In the genomic region with DNA sequence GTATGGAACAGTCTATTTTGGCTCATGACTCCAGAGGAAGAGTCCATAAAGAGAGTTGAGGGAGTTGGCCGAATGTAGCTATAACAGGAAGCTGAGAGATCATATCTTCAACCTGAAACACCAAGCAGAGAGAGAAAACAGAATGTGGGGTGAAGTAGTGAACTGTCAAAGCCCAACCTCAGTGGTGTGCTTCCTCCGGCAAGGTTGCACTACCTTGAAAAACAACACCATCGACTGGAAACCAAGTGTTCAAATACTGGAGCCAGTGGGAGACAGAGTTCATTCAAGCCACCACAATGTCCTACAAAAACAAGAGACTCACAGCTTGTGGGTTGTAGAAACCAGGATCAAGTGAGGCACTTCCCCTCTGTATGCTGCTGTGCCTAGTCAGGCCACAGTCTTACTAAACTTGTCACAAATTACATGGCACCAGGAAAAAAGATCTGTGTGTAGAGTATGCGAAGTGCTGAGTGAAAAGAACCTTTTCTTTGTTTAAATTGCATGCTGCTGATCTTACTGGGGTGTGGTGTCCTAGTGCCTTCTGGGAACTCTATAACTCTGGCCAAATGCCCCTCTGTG, we compare ENCODE assay signal across 16 mouse cellular contexts. TPM values are rescaled to one million over a fixed set of nuclear protein-coding genes. Genes with fewer than 3 reads are reported as not detected.
A peak's percentile ranks its signal among the peaks of the same experiment; 100 is the strongest.
DNase-seq lines count a peak whose midpoint lies in the region; ATAC-seq lines count a peak whose summit lies in the region.
"Had no signal": no experiment of that assay in that cellular context is flagged by ENCODE, and none has a peak within 500 bp of the region (broad histone marks: within the 10 kb centered on the region; RNA-seq: fewer than 3 reads in every experiment).

No protein-coding gene starts in this region.

- no peak for ATAC-seq in heart, embryonic 12.5 days (ENCODE audit: insufficient number of reproducible peaks, low FRiP score)
- ATAC-seq in common myeloid progenitor, adult 5-6 weeks (replicated peaks; ENCODE audit: low read depth, poor library complexity, severe bottlenecking), result peak; percentile 46; the same call in 1 of the 2 replicates
- ATAC-seq: forebrain, postnatal 0 days; intestine, embryonic 15.5 days; midbrain, embryonic 15.5 days had no signal

- no peaks in the 10 kb centered on the region for H3K27me3 ChIP-seq in heart, embryonic 12.5 days (replicated peaks)
- H3K27me3 ChIP-seq in forebrain, embryonic 10.5 days (ENCODE audit: poor library complexity, severe bottlenecking), result peaks cover 9% of the 10 kb centered on the region; the same call in 1 of the 2 replicates
- H3K27me3 ChIP-seq: intestine, embryonic 15.5 days; midbrain, embryonic 15.5 days had no signal

- no peaks in the 10 kb centered on the region for H3K36me3 ChIP-seq in heart, embryonic 12.5 days
- no peaks in the 10 kb centered on the region for H3K36me3 ChIP-seq in forebrain, embryonic 10.5 days (replicated peaks)
- H3K36me3 ChIP-seq: hindbrain, embryonic 10.5 days; intestine, embryonic 15.5 days; midbrain, embryonic 15.5 days had no signal

- H3K27ac ChIP-seq in heart, embryonic 12.5 days (ENCODE audit: poor library complexity, severe bottlenecking), result 0 out of 2 replicates have a peak overlapping the region, but pooled peaks have one; percentile 5
- H3K27ac ChIP-seq in forebrain, embryonic 10.5 days, result no peak overlapping the region
- H3K27ac ChIP-seq: hindbrain, embryonic 10.5 days; intestine, embryonic 15.5 days; midbrain, embryonic 15.5 days had no signal

- H3K9me3 ChIP-seq in heart, embryonic 12.5 days (replicated peaks), result no peaks in the 10 kb centered on the region
- no peaks in the 10 kb centered on the region for H3K9me3 ChIP-seq in forebrain, embryonic 10.5 days
- H3K9me3 ChIP-seq: hindbrain, embryonic 10.5 days; intestine, embryonic 15.5 days; midbrain, embryonic 15.5 days had no signal

- peaks cover 73% of the 10 kb centered on the region for H3K4me1 ChIP-seq in heart, embryonic 12.5 days (replicated peaks)
- H3K4me1 ChIP-seq in forebrain, embryonic 10.5 days, result peaks cover 10% of the 10 kb centered on the region
- H3K4me1 ChIP-seq: intestine, embryonic 15.5 days; midbrain, embryonic 15.5 days had no signal

- intact Hi-C loops in heart, postnatal 14 days (cut with DNase I), result no loop called here

- H3K4me3 ChIP-seq in heart, embryonic 12.5 days, result no peak overlapping the region
- no peak overlapping the region for H3K4me3 ChIP-seq in forebrain, embryonic 10.5 days
- H3K4me3 ChIP-seq: hindbrain, embryonic 10.5 days; intestine, embryonic 15.5 days; midbrain, embryonic 15.5 days had no signal

- no peak for DNase-seq in heart, postnatal 14 days
- peak; percentile 61 for DNase-seq in CD4-positive helper T cell, adult 2 months (ENCODE audit: low read depth, low spot score)
- DNase-seq in thymus, postnatal 0 days (ENCODE audit: low spot score), result peak; percentile 66
- no peak for DNase-seq in kidney, postnatal 14 days
- DNase-seq in forebrain, embryonic 10.5 days (ENCODE audit: extremely low spot score, low spot score), result no peak
- DNase-seq in adipocyte (ENCODE audit: low spot score), result no peak
- DNase-seq: adrenal gland, postnatal 36 days; cerebellum, postnatal 10 days; forebrain, postnatal 0 days; lung, postnatal 36 days had no signal

- 71% methylated on average over 4 of the region's 4 CpGs for WGBS in heart, embryonic 12.5 days
- 89% methylated on average over 4 of the region's 4 CpGs for WGBS in forebrain, embryonic 10.5 days

- H3K4me2 ChIP-seq in heart, embryonic 12.5 days, result no peak overlapping the region
- H3K4me2 ChIP-seq: intestine, embryonic 15.5 days; midbrain, embryonic 15.5 days had no signal

- H3K9ac ChIP-seq in heart, embryonic 12.5 days, result no peak overlapping the region
- H3K9ac ChIP-seq: forebrain, postnatal 0 days; intestine, embryonic 15.5 days; midbrain, embryonic 15.5 days had no signal

RNA-seq across cellular contexts. Expression of a gene that starts 32.9 kb away (rescaled TPM):
- 135 and 138 TPM in 2 replicates for polyA plus RNA-seq in heart, embryonic 12.5 days (2016; fragmentation: Nextera tagmentation; extraction: Ambion mirVana)
- total RNA-seq in heart, postnatal 14 days (2021), result 100 to 1,000 TPM; 128 to 131 TPM
- 7.7 TPM in 2 replicates for total RNA-seq in common myeloid progenitor, adult 5-6 weeks (2017)
- 45.8 and 49.3 TPM in 2 replicates for polyA plus RNA-seq in thymus, postnatal 0 days (2015; fragmentation: Nextera tagmentation; extraction: Ambion mirVana)
- polyA plus RNA-seq in forebrain, embryonic 10.5 days (2016; fragmentation: Nextera tagmentation; extraction: Ambion mirVana), result 15.8 and 17.7 TPM in 2 replicates
- total RNA-seq: MEL had no signal

Comparison
In these comparisons a context has a peak if more than half of its experiments do, and no peak if none do; other contexts are left out.
1. DNase-seq: peak in CD4-positive helper T cell, adult 2 months (single experiment) and thymus, postnatal 0 days (single experiment); none in heart, postnatal 14 days (0 of 2), kidney, postnatal 14 days (single experiment), forebrain, embryonic 10.5 days (single experiment) and adipocyte (single experiment).